Mouse (Mus musculus) erythroblast, embryonic 14.5 days (primary cell): ENCODE data around the gene Bmpr1b.

Experiments used
- GATA1 ChIP-seq: IDR thresholded peaks from 2 replicates; pipeline ENCODE4 v1.6.1; 2012; ENCODE audit warnings: low read length, inconsistent platforms, mixed read lengths
- TAL1 ChIP-seq: IDR thresholded peaks from 3 replicates; pipeline ENCODE4 v1.6.1; 2012; ENCODE audit warnings: low read length, inconsistent platforms, mixed read lengths

DNA sequence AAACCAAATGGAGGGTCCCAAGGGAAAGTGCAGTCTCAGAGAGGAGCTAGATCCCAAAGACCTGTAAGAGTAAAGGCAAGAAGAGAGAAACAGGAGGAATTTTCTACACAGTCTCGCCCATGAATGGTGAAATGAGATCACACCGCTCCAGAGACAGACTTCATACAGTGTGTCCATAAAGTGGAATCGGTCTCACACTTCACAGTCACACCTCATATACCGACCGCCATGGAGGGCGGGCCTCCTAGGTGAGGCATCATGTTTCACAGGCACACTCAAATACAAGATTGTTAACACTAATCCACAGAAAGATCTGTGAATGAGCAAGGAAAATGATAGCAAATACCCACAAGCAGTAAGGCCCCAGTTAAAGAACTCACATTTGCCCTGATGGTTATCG lies 149.5 kb downstream of the Bmpr1b start:
- TF ChIP-seq GATA1 (no peak), TAL1 (no peak)
